Mouse (Mus musculus) c-Kit-positive CD71-positive TER-119-negative erythroid progenitor cells, embryonic 14.5 days (primary cell): ENCODE results near the gene Tmem231.
"Not testable (repeated sequence)": the region's sequence is repeated elsewhere in the genome, so short reads cannot be mapped to it uniquely, and the experiment has no call there.

Source experiments
- DNase-seq: peaks from one replicate; pipeline ENCODE4 v3.0.0-alpha.2; 2013; ENCODE audit warnings: low read depth

The Tmem231 gene

DNA sequence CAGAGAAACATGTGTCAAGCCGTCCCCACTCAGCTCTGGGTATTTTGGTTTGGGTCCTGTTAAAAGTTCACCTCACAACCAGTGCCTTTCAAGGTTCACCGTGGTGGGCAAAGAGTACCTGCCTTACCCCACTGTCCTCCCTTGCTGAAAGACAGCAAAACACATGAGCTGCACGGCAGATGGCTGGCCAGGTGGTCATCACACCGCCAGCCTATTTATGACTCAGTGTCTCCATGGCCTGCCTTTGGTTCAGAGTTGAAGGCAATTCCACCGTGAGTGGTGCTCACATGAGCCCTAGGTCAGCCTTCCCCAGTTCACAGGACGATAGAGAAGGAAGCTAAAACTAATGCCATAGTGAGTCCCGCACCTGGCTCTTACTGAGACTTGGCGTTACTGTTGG is 14.3 kb upstream of the Tmem231 start:
- DNase-seq, result no peak

DNA sequence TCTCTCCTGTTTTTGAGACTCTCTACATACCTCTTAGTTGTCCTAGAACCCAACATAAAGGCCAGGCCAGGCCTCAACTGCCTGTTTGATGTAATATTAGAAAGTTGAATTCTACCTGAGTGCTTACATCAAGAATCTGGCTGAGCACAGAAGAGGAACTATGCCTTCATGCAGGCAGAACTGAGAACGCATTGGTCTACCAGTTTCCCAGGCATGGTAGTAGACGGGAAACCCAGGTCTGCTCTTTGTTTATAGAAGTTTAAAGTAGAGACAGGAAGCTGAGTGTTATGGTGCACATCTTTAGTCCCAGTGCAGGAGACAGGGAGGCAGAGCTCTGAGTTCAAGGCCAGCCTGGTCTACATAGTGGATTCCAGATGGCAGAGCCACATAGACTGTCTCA is 13.5 kb upstream of the Tmem231 start:
- no peak for DNase-seq

DNA sequence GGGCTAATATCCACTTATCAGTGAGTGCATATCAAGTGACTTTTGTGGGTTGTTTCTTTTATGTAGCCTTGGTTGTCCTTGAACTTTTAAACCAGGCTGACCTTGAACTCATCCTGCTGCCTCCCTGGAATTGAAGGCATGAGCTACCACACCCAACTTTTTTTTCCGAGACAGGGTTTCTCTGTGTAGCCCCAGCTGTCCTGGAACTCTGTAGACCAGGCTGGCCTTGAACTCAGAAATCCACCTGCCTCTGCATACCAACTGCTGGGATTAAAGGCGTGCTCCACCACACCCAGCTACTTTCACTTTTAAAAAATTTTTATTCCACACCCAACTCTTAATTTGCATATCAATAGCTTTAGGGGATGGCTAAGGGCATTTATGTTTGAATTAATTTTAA is 9.9 kb upstream of the Tmem231 start:
- DNase-seq, result no peak

DNA sequence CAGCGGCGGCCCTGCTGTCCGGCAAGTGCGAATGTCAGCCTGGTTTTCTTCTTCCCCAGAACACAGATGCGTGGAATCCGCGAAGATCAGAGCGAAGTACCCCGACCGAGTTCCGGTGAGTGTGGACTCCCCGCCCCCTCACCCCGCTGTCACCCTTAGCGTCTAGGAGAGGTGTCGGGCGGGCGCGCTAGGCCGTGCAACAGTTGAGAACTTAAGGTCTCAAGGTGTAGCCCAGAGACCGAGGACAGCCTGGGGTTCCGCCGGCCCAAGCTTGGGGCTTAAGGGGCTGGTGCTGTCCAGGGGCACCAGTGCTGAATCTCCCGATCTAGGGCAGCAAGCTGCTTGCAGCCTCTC is 7.4 kb upstream of the Tmem231 start:
- peak; percentile 57 for DNase-seq

DNA sequence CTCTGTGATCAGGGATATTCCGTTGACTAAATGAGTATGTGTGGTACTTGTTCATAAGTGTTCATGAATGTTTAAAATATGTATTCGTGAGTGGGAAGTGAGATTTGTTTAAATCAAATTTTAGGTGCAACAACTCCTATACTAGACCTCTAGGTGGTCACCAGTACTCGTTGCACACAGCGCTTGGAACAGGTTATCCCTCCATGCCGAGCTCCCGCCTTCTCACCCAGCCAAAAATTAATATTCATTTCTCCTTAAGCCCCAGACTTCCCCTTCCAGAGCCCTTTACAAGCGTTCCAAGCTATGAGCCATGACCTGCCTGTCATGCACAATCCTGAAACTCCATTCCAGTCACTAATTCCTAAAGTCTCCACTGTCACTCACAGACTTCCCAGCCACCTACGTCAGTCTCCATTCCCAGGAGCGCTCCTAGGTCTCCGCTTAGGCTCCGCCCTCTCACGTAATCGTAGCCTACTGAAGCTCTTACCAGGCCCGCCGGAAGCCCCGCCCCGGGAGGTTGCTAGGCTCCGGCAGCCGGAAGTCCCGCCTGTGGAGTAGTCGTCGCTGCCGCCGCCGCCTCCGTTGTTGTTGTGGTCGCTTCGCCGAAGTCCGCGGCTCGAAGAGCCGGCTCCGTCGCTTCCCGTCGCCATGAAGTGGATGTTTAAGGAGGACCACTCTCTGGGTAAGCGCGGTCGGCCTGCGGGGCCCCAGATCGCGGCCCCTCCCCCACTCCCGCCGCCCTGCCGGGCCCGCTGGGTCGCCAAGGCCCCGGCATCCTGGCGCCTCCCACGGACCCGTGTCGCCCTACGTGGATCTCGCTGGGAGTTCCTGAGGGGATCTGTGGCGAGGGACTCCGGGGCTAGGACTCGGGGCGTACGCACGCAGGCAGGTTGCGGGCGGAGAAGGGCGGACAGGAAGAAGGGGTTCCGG is 6.8 kb upstream of the Tmem231 start, which contains the start of gene Gabarapl2:
Gene Gabarapl2, plus strand, starts transcription at position 533 of the 930 bp plus-strand sequence.
- DNase-seq, result peak; percentile 92

DNA sequence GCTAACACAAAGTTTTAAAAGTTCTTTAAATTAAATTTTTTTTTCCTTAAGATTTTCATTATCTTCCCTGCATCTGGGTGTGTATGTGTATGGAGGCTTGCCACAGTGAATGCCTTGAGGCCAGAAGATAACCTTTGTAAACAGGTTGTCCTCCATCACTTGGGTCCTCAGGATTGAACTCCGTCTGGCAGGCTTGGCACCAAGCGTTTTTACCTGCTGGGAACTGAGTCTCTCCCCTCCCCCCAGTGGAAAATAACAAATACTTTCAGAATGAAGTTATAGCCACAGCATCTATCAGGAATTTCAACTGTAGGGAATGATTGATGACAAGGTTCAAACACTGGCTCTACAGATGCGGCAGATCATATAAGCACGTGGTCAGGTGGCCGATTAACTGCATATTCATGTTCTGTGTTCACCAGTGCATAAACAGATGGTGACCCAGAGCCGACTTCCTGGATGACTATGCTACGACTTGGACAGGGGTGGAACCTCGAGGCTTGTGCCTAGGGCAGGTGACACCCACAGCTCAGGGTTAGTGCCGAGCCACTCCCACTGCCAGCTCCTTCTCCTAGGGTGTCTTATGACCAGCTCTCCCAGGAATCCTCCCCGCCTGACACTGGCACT is 5.9 kb upstream of the Tmem231 start:
- peak; percentile 48 for DNase-seq

DNA sequence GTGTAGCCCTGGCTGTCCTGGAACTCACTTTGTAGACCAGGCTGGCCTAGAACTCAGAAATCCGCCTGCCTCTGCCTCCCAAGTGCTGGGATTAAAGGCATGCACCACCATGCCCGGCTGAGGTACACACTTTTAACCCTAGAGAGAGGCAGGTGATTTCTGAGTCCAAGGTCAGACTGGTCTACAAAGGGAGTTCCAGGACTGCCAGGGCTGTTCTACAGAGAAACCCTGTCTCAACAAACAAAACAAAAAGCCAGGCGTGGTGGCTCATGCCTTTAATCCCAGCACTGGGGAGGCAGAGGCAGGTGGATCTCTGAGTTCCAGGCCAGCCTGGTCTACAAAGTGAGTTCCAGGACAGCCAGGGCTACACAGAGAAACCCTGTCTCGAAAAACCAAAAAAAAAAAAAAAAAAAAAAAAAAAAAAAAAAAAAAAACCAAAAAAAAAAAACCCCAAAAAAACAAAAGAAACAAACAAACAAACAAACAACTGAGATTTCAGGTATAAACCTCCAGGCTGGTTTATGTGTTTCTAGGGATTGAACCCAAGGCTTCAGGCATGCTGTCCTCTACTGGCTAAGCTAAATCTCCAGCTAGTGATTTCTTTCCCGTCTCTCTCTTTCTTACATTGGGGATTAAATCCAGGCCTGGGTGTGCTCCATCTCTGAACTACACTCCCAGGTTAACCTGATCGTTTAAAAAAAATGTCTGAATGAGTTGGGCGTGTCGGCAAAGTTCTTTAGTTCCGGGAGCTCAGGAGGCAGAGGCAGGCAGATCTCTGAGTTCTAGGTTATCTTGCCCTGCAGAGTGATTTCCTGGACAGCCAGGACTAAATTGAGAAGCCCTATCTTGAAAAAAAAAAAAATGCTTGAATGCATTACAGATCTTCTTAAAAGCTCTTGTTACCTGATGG is 4.7 kb upstream of the Tmem231 start:
- DNase-seq, result not testable (repeated sequence)

DNA sequence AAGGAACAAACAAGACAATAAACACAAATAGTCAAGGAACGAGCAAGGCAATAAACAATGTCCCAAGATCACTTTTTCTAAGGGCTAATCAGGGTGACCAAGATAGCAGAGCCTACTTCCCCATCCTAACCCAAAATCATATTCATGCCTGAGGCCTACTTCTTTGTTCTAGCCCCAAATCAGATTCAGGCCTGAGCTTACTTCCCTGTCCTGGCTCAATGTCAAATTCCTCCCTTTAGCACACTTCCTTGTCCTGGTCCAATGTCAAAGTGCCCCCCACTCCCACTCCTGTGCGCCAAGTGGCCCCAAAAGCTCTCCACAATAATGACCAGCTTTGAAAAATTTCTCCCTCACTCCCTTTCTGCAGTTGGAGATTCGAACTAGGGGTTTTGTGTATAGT is 3.5 kb upstream of the Tmem231 start:
- DNase-seq, result no peak

DNA sequence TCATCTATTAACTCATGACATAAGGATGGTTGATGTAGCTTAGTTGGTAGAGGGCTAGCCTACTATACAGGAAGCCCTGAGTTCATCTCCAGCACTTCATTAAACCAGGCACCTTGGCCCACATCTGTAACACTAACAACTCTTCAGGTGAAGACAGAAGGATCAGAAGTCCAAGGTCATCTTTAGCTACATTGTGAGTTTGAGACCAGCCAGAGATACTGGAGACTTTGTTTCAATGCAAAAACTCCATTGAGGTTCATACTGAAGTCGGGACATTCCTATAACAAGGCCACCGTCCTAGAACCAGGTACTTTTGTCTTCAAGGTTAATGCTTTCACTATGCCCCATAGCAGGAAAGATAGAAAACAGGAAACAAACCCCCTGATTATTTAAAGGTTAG is 520 bp upstream of the Tmem231 start:
- DNase-seq, result no peak

DNA sequence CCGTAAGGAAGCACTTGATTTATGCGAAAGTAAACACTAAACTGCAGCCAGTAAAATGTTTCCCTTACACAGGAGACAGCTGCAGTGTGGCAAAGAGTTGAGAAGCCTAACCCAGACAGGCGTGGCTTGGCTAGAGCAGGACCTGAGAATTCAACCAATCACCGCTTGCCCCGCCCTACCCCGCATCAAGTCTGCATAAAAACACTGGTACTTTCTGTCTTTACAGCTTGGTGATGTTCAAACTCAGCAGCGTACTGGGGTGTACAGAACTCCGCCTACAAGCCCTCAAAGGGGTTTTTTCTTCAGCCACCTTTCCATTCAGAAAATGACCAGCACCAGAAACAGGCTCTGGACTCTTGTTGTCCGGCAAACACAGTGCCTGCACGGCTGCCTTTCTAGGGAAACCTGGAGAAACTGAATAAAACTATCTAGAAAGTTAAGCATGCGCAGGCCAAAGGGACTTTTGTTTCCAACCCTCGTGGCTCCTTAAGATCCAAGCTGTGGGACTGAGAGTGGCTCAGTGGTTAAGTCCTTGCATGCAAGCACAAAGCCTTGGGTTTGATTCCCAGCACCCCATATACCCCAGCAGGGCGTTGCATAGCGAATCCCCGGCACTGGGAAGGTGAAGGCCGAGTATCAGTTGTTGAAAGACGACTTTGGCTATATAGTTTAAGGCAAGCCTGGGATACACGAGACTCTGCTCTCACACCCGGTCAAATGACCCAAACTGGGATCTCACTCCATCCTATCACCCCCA is 923 bp downstream of the Tmem231 start:
- DNase-seq, result peak; percentile 70

DNA sequence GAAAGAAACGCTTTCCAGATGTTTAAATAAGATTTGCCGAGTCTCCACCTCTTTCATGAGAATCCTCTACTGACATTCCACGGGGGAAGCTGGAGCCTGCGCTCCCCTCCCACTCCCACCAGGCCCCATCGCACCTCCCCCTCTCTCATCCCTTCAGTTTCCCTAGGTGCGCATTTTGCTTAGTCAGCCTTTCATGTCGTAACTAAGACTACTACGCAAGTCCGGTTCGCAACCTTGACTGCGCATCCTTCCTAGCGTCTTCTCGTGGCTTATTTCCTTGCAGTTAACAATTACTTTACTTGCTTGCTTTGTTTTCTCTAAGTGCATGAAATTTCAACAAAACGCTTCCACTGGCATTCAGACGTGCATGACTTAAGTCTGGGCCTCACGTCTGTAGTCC is 2.0 kb downstream of the Tmem231 start:
- DNase-seq, result no peak

DNA sequence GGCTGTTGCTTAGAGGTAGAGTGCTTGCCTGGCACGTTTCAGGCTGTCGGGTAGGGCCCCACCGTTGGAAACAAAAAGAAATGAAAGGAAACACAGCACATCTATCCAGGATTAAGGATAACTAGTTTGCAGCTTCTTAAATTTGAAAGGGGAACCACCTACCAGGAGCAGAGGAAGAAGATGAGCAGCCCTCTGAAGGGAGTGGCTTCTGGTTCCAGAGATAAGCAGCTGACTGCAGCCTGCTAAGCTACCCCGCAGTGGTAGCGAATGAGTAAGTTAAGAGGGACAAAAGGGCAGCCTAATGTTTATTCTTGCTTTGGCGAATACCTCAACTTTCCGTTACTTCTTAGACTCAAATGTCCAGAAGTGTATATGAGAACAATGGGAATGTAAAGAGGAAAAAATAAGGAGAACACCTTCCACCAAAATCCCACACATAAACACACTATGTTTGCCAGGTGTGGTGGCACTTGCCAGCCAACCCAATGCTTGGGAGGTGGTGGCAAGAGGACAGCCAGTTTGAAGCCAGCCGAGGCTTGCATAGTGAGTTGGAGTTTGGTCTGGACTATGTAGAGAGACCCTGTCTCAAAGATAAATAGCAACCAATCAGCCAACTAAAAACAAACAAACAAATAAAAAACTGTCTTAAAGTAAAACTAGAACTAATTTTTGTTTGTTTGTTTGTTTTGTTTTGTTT is 3.9 kb downstream of the Tmem231 start:
- peak; percentile 56 for DNase-seq

DNA sequence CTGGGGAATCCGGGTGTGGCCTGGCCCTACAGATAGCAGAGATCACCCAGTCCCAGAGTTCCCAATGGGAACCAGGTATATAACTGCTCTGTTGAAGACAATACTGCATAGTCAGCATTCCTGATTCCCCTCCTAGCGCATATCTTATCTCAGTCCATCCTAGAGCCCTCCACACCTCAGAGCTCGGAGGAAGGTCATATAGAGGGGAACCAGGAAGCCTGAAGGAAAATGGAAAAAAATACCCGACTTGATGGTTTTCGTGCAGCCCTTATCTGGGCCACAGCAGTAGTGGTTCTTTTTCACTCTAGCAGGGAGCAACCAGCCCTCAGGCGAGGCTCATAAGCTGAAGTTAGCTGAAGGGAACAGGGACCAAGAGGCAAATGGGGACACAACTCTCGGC is 8.7 kb downstream of the Tmem231 start:
- DNase-seq, result no peak

DNA sequence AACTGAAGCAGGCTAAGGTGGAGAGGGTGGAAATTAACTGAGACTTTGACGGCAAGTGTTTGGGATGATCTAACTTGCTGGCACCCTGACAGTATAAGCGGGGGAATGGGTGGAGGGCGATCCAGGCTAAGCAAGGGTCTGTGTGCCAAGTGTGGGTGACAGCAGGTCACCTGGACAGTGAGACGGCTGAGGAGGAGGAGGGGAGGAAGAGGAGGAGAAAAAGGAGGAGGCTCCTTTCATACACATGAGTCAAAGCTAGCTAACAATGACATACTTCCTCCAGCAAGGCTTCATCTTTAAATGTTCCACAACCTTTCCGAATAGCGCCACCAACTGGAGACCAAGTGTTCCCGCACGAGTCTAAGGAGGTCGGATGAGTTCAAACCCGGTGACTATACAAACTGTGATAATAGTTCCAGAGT is 10.3 kb downstream of the Tmem231 start:
- DNase-seq, result peak; percentile 65

DNA sequence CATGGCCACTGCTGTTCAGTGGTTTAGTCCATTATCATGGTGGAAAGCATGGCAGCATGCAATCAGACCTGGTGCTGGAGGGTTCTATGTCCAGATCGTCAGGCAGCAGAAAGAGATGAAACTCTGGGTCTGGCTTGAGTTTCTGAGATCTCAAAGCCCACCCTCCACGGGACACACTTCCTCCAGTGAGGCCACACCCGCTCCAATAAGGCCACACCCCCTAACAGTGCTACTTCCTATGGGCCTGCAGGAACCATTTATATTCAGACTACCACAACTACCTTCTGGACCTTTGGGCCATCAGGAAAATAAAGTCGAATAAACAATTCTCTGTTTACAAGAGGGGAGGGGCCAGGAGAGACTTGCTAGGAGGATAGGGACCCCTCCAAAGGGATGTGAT is 12.7 kb downstream of the Tmem231 start:
- no peak for DNase-seq

DNA sequence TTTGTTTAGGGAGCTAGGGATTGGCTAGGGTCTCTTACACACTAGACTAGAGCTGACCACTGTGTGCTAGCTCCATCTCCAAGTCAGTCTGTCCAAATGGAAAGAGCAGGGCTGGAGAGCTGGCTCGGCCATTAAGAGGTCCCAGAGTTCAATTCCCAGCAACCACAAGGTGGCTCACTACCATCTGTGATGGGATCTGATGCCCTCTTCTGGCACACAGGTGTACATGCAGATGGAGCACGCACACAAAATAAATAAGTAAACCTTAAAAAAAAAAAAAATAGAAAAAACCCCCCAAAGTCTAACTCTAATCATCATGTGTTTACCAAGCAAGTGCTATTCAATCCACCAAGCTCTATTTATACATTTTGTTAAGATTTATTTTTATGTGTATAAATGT is 14.0 kb downstream of the Tmem231 start:
- no peak for DNase-seq

DNA sequence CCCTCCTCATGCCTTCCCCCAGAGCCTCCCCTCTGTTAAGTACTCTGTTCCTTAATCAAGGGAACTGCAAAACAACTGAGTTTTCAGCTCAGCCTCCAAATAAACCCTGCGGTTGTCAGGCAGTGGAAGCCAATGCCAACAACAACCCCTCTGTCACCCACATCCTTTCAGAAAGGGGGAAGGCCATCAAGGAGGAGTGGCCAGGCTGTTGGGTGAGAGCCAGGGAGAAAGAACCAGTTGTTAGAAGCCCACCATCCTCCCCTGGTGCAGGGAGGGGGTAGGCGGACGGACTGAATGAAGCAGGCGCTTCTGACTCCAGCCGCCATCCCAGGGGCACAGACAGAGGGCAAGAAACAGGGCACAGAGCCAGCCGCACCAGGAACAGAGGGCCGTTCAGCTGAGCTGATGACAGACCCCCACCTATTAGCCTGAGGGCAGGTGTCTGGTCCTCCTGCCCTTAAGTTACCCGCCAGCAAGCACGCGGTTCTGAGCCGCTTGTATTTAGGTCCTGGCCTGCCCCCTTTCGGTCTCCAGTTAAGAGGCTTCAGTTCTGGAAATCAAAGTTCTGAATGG is 20.7 kb downstream of the Tmem231 start:
- no peak for DNase-seq

DNA sequence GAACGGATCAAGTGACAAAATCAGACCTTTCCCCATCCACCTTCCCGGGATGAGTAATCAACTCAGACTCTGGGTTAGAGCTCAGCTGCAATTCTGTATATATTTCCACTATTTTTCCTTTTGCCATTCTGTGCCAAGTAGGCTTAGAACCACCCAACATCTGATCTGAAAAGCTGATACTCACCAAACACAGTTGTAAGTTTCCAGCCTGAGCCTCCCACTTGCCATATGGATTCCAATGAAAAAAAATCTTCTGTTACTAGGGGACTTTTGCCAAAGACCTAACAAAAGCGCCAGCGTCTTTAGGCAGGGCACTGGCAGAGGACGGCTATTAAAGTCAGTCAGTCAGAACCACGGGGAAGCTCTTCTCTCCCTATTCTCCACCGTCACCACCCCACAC is 22.1 kb downstream of the Tmem231 start:
- no peak for DNase-seq

DNA sequence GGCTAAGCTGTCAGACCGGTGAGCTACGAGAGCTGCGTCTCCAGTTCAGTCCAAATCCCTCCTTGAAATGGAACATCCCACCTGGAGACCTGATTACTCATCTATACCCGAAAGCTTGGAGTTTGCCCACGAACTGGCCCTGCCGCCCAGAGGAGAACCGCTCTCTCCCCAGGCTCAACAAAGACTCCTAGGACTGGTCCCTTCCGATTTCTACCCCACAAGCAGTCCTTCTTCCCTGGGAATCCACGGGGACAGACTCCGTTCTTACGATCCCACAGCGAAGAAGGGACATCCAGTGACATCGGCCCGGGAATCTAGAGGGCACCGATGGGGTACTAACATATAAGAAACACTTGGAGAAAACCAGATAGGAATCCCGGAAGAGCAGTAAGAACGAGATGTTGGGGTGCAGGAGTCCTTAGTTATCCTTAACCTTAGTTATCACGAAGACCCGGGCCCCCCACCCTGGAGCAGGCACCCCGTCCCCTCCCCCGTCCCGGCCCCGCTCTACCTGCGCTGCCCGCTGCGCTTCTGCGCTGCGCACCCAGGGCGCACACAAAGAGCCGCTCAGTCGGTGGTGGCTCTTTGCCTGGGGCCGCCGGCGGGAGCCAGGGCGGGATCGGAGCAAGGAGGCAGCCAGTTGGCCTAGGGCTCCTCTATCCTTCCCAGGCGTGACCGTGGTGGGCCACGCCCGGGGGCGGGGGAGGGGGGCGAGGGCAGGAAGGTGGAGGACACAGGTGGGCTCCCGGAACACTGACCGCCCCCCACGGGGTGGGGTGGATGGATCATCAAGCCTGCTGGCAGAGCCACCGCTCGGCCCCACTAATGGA is 23.8 kb downstream of the Tmem231 start, which contains the start of gene Chst5:
Gene Chst5, minus strand, starts transcription at position 827 of the 830 bp plus-strand sequence.
- no peak for DNase-seq
